Mouse (Mus musculus): ENCODE results near the gene Tstd2. TPM values are rescaled to one million over a fixed set of nuclear protein-coding genes. Genes with fewer than 3 reads are reported as not detected.

Gene Tstd2
- polyA plus RNA-seq, 1 experiment = 12.1 TPM

DNA sequence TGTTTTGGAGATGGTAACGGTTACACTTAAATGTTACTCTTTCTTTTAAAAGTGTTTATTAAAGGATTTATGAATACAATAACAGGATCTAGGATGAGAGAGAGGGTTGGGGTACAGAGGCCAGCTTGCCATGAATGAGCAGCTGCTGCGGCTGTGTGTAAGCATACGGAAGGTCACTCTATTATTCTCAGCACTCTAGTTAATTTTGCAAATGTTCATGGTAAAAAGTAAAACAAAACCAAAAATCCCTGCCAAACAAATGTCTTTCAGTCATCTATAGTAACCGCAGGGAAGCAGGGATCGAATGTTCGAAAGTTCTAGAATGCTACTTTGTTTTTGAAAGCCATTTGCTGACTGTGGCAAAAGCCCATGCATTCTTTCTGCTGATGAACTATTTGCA lies 15.1 kb downstream of the Tstd2 start:
- no peak overlapping the region for H3K27ac ChIP-seq (ENCODE audit: insufficient read depth, low read length)
- H3K4me3 ChIP-seq (ENCODE audit: extremely low read depth, insufficient read depth, insufficient read length) = no peak overlapping the region
- H3K36me3 ChIP-seq (ENCODE audit: control insufficient read depth, insufficient read depth, low read length) = peaks cover 38% of the 10 kb centered on the region
- no peak for DNase-seq (ENCODE audit: low read depth in 1 of 2, low spot score in 2 of 2)
- no peaks in the 10 kb centered on the region for H3K27me3 ChIP-seq (ENCODE audit: control insufficient read depth, insufficient read depth, low read length)
- 92% methylated on average over 6 of the region's 6 CpGs for WGBS
- no peaks in the 10 kb centered on the region for H3K4me1 ChIP-seq (ENCODE audit: control insufficient read depth, insufficient read depth, insufficient read length)
- no peak for TF ChIP-seq CTCF (IDR thresholded peaks at IDR 0.05; ENCODE audit: extremely low read depth, insufficient read depth, insufficient read length, insufficient replicate concordance)
- no peak for TF ChIP-seq POLR2A (IDR thresholded peaks at IDR 0.05; ENCODE audit: low read depth, low read length)

DNA sequence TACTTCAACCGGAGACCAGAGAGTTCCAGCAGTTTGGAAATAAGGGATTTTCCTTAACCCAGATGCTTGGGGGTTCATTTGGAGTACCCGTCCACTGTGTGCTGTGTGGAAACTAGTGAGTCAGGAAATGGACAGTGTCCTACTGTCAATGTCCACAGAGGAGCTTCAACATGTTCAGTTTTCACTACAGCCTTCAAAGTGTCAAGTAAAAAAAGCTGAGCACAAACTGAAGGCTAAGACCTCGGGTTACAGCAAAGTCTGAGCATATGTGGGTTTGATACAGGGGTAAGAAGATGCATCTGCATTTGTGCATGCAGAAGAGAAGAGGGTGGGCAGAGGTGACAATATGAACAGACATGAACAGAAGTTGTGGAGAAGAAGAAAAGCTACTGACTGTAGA lies 17.7 kb downstream of the Tstd2 start:
- Histone ChIP-seq H3K27me3 (ENCODE audit: control insufficient read depth, insufficient read depth, low read length) (no peaks in the 10 kb centered on the region), H3K27ac (ENCODE audit: insufficient read depth, low read length) (no peak overlapping the region), H3K4me1 (ENCODE audit: control insufficient read depth, insufficient read depth, insufficient read length) (no peaks in the 10 kb centered on the region), H3K36me3 (ENCODE audit: control insufficient read depth, insufficient read depth, low read length) (peaks cover 49% of the 10 kb centered on the region), H3K4me3 (ENCODE audit: extremely low read depth, insufficient read depth, insufficient read length) (no peak overlapping the region)
- no peak for DNase-seq (ENCODE audit: low read depth in 1 of 2, low spot score in 2 of 2)
- no peak for TF ChIP-seq POLR2A (IDR thresholded peaks at IDR 0.05; ENCODE audit: low read depth, low read length)
- no peak for TF ChIP-seq CTCF (IDR thresholded peaks at IDR 0.05; ENCODE audit: extremely low read depth, insufficient read depth, insufficient read length, insufficient replicate concordance)
- WGBS = 89% methylated on average over 3 of the region's 3 CpGs

DNA sequence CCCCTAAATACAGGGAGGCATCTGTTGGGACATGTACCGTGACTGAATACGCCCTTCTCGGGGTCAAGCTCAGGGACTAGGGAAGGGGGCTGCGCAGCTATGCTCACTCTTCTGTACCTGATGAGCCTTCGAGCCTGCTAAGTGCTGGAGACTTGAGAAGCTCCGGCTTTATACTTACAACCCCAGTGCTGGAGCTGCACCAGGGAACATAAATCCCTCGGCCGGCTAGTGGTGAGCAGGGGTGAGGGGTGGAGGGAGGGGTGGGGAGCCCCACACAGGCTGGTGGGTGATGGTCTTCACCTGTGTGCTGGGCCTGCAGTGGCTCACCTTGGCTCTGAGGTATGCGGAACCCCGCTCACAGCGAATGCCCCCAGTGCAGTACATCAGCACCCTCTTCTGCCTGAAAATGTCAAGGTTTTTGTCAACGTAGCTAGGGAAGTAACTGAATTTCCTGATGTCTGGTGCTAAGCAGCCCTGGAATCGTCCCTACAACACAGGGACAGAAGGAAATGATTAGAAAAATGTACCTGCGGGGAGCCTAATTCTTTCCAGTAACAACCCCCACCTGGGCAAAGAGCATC lies 18.9 kb downstream of the Tstd2 start:
- peaks cover 50% of the 10 kb centered on the region for H3K36me3 ChIP-seq (ENCODE audit: control insufficient read depth, insufficient read depth, low read length)
- WGBS = 95% methylated on average over 14 of the region's 14 CpGs
- H3K27me3 ChIP-seq (ENCODE audit: control insufficient read depth, insufficient read depth, low read length) = no peaks in the 10 kb centered on the region
- no peaks in the 10 kb centered on the region for H3K4me1 ChIP-seq (ENCODE audit: control insufficient read depth, insufficient read depth, insufficient read length)
- no peak for DNase-seq (ENCODE audit: low read depth in 1 of 2, low spot score in 2 of 2)
- no peak overlapping the region for H3K4me3 ChIP-seq (ENCODE audit: extremely low read depth, insufficient read depth, insufficient read length)
- no peak overlapping the region for H3K27ac ChIP-seq (ENCODE audit: insufficient read depth, low read length)
- TF ChIP-seq POLR2A (IDR thresholded peaks at IDR 0.05; ENCODE audit: low read depth, low read length) (no peak), CTCF (IDR thresholded peaks at IDR 0.05; ENCODE audit: extremely low read depth, insufficient read depth, insufficient read length, insufficient replicate concordance) (no peak)

DNA sequence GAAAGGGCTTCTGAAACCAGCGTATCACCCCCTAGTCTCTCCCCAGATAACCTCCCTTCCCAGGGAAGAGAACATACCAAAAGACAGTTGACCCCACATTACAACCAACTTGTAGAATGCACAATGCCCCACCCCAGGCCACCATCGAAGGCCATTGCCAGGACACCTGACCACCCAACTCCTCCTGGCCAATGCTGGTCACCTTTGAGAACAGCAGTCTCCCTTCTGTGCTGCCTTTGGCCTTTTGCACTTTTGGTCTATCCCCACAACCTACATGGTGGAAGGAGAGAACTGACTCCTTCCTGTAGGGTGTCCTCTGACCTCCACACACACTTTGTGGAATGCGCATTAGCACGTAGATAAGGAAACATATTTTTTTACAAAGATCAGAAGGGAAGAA lies 21.0 kb downstream of the Tstd2 start:
- Histone ChIP-seq H3K27ac (ENCODE audit: insufficient read depth, low read length) (no peak overlapping the region), H3K36me3 (ENCODE audit: control insufficient read depth, insufficient read depth, low read length) (peaks cover 52% of the 10 kb centered on the region), H3K27me3 (ENCODE audit: control insufficient read depth, insufficient read depth, low read length) (no peaks in the 10 kb centered on the region), H3K4me1 (ENCODE audit: control insufficient read depth, insufficient read depth, insufficient read length) (no peaks in the 10 kb centered on the region), H3K4me3 (ENCODE audit: extremely low read depth, insufficient read depth, insufficient read length) (no peak overlapping the region)
- no peak for TF ChIP-seq POLR2A (IDR thresholded peaks at IDR 0.05; ENCODE audit: low read depth, low read length)
- no peak for TF ChIP-seq CTCF (IDR thresholded peaks at IDR 0.05; ENCODE audit: extremely low read depth, insufficient read depth, insufficient read length, insufficient replicate concordance)
- WGBS = 98% methylated on average over 4 of the region's 4 CpGs
- no peak for DNase-seq (ENCODE audit: low read depth in 1 of 2, low spot score in 2 of 2)

DNA sequence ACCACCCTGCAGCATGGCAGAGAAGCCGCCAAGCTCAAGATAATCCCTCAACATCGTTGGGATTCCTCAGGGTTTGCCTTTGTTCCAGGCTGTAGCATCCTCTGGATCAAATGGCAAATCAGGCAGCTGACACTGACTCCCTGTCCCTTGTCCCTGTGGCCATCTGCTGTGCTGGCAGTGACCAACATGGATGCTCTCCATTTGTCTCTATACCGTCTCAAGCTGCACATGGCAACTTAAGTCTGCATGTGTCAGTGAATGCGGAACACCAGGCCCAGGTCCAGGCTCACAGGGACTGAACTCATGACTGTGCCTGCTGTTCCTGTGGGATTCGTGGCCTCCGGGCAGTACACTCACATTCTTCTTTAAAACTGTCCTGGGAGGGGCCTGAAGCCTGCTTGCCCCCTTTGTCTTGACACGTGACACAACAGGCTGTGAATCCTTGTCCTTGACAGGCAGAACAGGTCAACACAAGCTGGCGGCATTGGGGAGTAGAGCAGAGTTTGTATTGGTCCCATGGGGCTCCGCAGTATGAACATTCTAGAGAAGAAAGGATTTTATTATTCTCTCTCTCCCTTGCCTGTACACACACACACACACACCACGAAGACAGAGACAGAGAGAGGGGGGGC lies 21.8 kb downstream of the Tstd2 start:
- H3K27ac ChIP-seq (ENCODE audit: insufficient read depth, low read length) = no peak overlapping the region
- no peak for DNase-seq (ENCODE audit: low read depth in 1 of 2, low spot score in 2 of 2)
- no peak overlapping the region for H3K4me3 ChIP-seq (ENCODE audit: extremely low read depth, insufficient read depth, insufficient read length)
- TF ChIP-seq POLR2A (IDR thresholded peaks at IDR 0.05; ENCODE audit: low read depth, low read length) = no peak
- no peak for TF ChIP-seq CTCF (IDR thresholded peaks at IDR 0.05; ENCODE audit: extremely low read depth, insufficient read depth, insufficient read length, insufficient replicate concordance)
- peaks cover 52% of the 10 kb centered on the region for H3K36me3 ChIP-seq (ENCODE audit: control insufficient read depth, insufficient read depth, low read length)
- H3K27me3 ChIP-seq (ENCODE audit: control insufficient read depth, insufficient read depth, low read length) = no peaks in the 10 kb centered on the region
- WGBS = 90% methylated on average over 10 of the region's 10 CpGs
- no peaks in the 10 kb centered on the region for H3K4me1 ChIP-seq (ENCODE audit: control insufficient read depth, insufficient read depth, insufficient read length)

DNA sequence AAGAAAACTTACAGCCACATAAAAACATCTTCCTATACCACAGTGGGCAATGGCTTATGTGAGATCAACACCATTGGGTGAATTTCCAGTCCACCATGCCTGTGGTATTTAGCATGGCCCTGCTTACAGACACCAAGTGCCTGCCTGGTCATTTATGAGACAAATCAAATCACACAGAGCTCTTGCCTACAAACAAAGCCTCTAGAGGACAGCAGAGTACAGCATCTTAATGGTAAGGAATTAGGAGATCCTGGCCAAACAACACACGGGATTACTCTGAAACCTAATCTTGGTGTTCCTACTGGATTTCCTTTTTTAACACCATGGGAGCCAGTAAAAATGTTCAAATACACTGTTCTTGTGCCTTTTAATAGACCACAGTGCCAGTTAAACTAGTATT lies 23.2 kb downstream of the Tstd2 start:
- no peaks in the 10 kb centered on the region for H3K4me1 ChIP-seq (ENCODE audit: control insufficient read depth, insufficient read depth, insufficient read length)
- no peak for DNase-seq (ENCODE audit: low read depth in 1 of 2, low spot score in 2 of 2)
- TF ChIP-seq POLR2A (IDR thresholded peaks at IDR 0.05; ENCODE audit: low read depth, low read length) = no peak
- no peak for TF ChIP-seq CTCF (IDR thresholded peaks at IDR 0.05; ENCODE audit: extremely low read depth, insufficient read depth, insufficient read length, insufficient replicate concordance)
- no peaks in the 10 kb centered on the region for H3K27me3 ChIP-seq (ENCODE audit: control insufficient read depth, insufficient read depth, low read length)
- no peak overlapping the region for H3K27ac ChIP-seq (ENCODE audit: insufficient read depth, low read length)
- H3K4me3 ChIP-seq (ENCODE audit: extremely low read depth, insufficient read depth, insufficient read length) = no peak overlapping the region
- H3K36me3 ChIP-seq (ENCODE audit: control insufficient read depth, insufficient read depth, low read length) = peaks cover 47% of the 10 kb centered on the region
- WGBS = 89% methylated on average over 1 of the region's 1 CpGs

DNA sequence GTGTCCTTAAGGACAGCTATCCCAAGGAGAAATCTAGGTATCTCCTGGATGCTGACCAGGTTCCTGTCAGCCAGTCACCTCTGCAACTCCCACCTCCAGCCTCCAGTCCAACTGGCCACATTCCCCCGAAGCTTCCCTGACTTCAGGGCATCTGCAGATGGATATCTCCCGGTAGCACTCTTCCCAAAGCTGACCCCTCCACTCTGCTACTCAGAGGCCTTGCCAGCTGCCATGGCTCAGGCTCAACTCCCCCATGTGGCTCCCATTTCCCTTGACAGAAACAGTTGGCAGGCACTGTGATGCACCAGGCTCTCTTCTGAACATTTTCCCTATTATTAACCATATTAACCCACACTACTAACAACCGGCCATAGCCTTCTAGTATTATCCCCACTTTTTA lies 27.1 kb downstream of the Tstd2 start:
- TF ChIP-seq CTCF (IDR thresholded peaks at IDR 0.05; ENCODE audit: extremely low read depth, insufficient read depth, insufficient read length, insufficient replicate concordance) (no peak), POLR2A (IDR thresholded peaks at IDR 0.05; ENCODE audit: low read depth, low read length) (no peak)
- Histone ChIP-seq H3K36me3 (ENCODE audit: control insufficient read depth, insufficient read depth, low read length) (peaks cover 19% of the 10 kb centered on the region), H3K4me1 (ENCODE audit: control insufficient read depth, insufficient read depth, insufficient read length) (no peaks in the 10 kb centered on the region), H3K27me3 (ENCODE audit: control insufficient read depth, insufficient read depth, low read length) (no peaks in the 10 kb centered on the region), H3K27ac (ENCODE audit: insufficient read depth, low read length) (no peak overlapping the region), H3K4me3 (ENCODE audit: extremely low read depth, insufficient read depth, insufficient read length) (no peak overlapping the region)
- 80% methylated on average over 3 of the region's 3 CpGs for WGBS
- no peak for DNase-seq (ENCODE audit: low read depth in 1 of 2, low spot score in 2 of 2)

Data from spleen, adult 2 months (tissue).